Mouse (Mus musculus) myocyte (in vitro differentiated cells): ENCODE results near the gene Ranbp17.

Experiments
- MAX ChIP-seq: IDR thresholded peaks from one replicate; pipeline ENCODE4 v1.6.1; 2011; ENCODE audit warnings: low read depth, mild to moderate bottlenecking, control low read depth
- MYOD1 ChIP-seq, 3 experiments: IDR thresholded peaks; one replicate each; pipeline ENCODE4 v1.6.1; 2011; ENCODE audit warnings: control low read depth in 2 of 3, low read depth in 2 of 3, mild to moderate bottlenecking in 2 of 3, moderate library complexity in 1 of 3; ENCODE audit not compliant: insufficient read length in 2 of 3, control insufficient read depth in 1 of 3
- POLR2A ChIP-seq: IDR thresholded peaks from one replicate; pipeline ENCODE4 v1.6.1; 2011; ENCODE audit warnings: low read depth, mild to moderate bottlenecking, control low read depth, moderate library complexity; ENCODE audit not compliant: insufficient read length

- no peak for TF ChIP-seq POLR2A
- TF ChIP-seq MYOD1 (IDR thresholded peaks at IDR 0.05; ENCODE audit: control insufficient read depth in 1 of 3, insufficient read length in 2 of 3, low read depth in 2 of 3), result no peak
- TF ChIP-seq MAX, result no peak
These were observed 332.8 kb downstream of the Ranbp17 start for GRCm38 (mm10) chr11:33180701-33181116.
